13 mouse cellular contexts compared by ENCODE assay signal in the genomic region with DNA sequence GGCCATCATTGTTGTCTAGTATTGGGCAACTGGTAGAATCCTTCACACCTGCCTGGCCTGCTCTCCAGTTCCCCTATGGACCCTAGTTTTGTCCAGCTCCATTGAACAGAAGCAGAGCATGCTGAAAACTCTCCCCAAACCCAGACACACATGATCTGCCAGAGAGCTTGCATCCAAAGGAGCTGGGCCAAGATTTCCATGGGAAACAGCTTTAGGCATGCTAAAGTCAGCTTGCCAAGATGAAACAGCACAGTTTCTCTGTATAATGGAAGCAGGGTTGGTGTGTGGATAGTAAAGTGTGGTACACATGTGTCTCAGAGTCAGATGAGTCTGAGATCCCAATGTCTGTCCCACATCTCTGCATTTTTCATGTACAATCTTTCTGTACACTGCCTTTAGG.
"Had no signal": no experiment of that assay in that cellular context is flagged by ENCODE, and none has a peak within 500 bp of the region (broad histone marks: within the 10 kb centered on the region; RNA-seq: fewer than 3 reads in every experiment).

No protein-coding gene starts in this region.

- H3K36me3 ChIP-seq: limb, embryonic 13.5 days; midbrain, embryonic 12.5 days; neural tube, embryonic 15.5 days had no signal

- H3K27me3 ChIP-seq: limb, embryonic 13.5 days; midbrain, embryonic 12.5 days; neural tube, embryonic 15.5 days had no signal

- DNase-seq: kidney, adult 11 months; kidney, adult 9 months; kidney, postnatal 36 days; left cerebral cortex, postnatal 4 days; lung, adult 18-20 months; right cerebral cortex, postnatal 14 days; thymus, postnatal 36 days had no signal

- H3K27ac ChIP-seq: kidney, postnatal 0 days; limb, embryonic 13.5 days; liver, embryonic 14.5 days; midbrain, embryonic 12.5 days; neural tube, embryonic 15.5 days had no signal

- H3K9ac ChIP-seq: limb, embryonic 13.5 days; liver, embryonic 14.5 days; midbrain, embryonic 12.5 days; neural tube, embryonic 15.5 days had no signal

- H3K4me2 ChIP-seq: limb, embryonic 13.5 days; midbrain, embryonic 12.5 days; neural tube, embryonic 15.5 days had no signal

- H3K4me1 ChIP-seq: limb, embryonic 13.5 days; midbrain, embryonic 12.5 days; neural tube, embryonic 15.5 days had no signal

- H3K9me3 ChIP-seq: midbrain, embryonic 12.5 days; neural tube, embryonic 15.5 days had no signal

- H3K4me3 ChIP-seq: limb, embryonic 13.5 days; midbrain, embryonic 12.5 days; myocyte; neural tube, embryonic 15.5 days had no signal
